Mouse (Mus musculus) central nervous system, embryonic 11.5 days (tissue): Measurements from ENCODE around the gene Eef1b2. TPM values are rescaled to one million over a fixed set of nuclear protein-coding genes. Genes with fewer than 3 reads are reported as not detected.

ENCODE experiments used
- polyA plus RNA-seq: library from polyadenylated mRNA; depleted of rRNA; stranded (reverse); fragments of >200 nt; gene quantifications from 2 replicates; pipeline ENCODE4 v1.2.3, GENCODE M21; 2012; rRNA removed

Eef1b2 gene
- 1,067 and 1,818 TPM in 2 replicates for polyA plus RNA-seq

GRCm38 (mm10) chr1:63176604-63177421, at the start of gene Eef1b2, which contains the start of gene Ndufs1:
Eef1b2 (plus strand) TSS chr1:63176825.
Ndufs1 (minus strand) TSS chr1:63176833.

GRCm38 (mm10) chr1:63214271-63214558, 37.6 kb downstream of the Eef1b2 start, which contains the start of gene Gpr1:
Gpr1 (minus strand) TSS chr1:63214543.

Other genes starting within 250 kb of the Eef1b2 start
- 7.8 and 11.4 TPM in 2 replicates for gene Ino80d, start 62.2 kb upstream of the Eef1b2 start, polyA plus RNA-seq
- gene Ndufs1, start within 50 bp of the Eef1b2 start, polyA plus RNA-seq = 102 and 113 TPM in 2 replicates
- 0.05 and 0.25 TPM in 2 replicates for gene Gpr1, start 37.7 kb downstream of the Eef1b2 start, polyA plus RNA-seq
- gene Zdbf2, start 96.4 kb downstream of the Eef1b2 start, polyA plus RNA-seq = 6.0 and 10.4 TPM in 2 replicates